Mouse (Mus musculus): ENCODE measurements at regions not wholly inside any gene's neighbourhood (a gene's known extent, or its start where the extent isn't known, plus 50 kb on each side); places are given as distances from the start of the nearest gene placed in this dataset.

DNA sequence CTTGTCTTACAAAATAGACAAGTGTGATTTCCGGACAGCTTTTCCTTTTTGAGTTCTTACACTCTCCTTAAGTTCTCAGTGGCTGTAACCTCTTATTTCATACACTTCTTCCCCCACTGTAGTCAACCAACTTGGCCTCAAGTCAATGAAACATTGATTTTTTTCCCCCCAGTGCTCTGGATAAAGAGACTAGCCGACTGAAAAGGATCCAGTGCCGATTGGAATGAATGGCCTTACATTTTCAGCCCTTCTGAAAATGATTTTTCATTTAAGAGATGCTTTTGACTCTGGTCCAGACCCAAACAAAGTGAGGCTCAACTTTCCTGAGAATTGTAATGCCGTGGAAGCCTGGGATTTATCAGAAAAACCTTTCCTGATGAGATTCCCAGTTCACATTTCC, 216.3 kb upstream of the Lrtm1 start:
- in situ Hi-C loops (cut with MboI; ENCODE audit: low pct_ligation_motif_present, low pct_unique_long_range_greater_than_20kb, low sequenced_read_pairs), result no loop called here
- H3K27ac ChIP-seq (ENCODE audit: insufficient read depth, low read depth), result no peak overlapping the region
- no peaks in the 10 kb centered on the region for H3K27me3 ChIP-seq (replicated peaks)
- no peak for DNase-seq (ENCODE audit: extremely low read depth)
- H3K4me2 ChIP-seq (ENCODE audit: insufficient read depth, low read depth, poor library complexity, severe bottlenecking), result no peak overlapping the region
- dilution Hi-C loops (cut with MboI; ENCODE audit: extremely low pct_ligation_motif_present, extremely low pct_unique_long_range_greater_than_20kb, low sequenced_read_pairs), result no loop called here
- TF ChIP-seq POLR2AphosphoS2 (IDR thresholded peaks at IDR 0.05; ENCODE audit: low read depth, low read length), result no peak
- TF ChIP-seq TBP (conservative IDR thresholded peaks at IDR 0.05; ENCODE audit: low read depth, low read length), result no peak
- TF ChIP-seq EP300 (IDR thresholded peaks at IDR 0.05; ENCODE audit: low read length), result no peak
- no peak for TF ChIP-seq MAZ (IDR thresholded peaks at IDR 0.05; ENCODE audit: low read depth, low read length)
- TF ChIP-seq RAD21 (IDR thresholded peaks at IDR 0.05; ENCODE audit: low read depth, low read length), result no peak
- TF ChIP-seq JUND (conservative IDR thresholded peaks at IDR 0.05; ENCODE audit: low read depth, low read length), result no peak
- TF ChIP-seq E2F4 (IDR thresholded peaks at IDR 0.05; ENCODE audit: insufficient replicate concordance, low read depth, low read length), result no peak
- no peak for TF ChIP-seq ZC3H11A (IDR thresholded peaks at IDR 0.05; ENCODE audit: low read depth, low read length)
- TF ChIP-seq NELFE (IDR thresholded peaks at IDR 0.05; ENCODE audit: low read depth, low read length), result no peak
- TF ChIP-seq CHD2 (IDR thresholded peaks at IDR 0.05; ENCODE audit: low read length), result no peak
- no peak for TF ChIP-seq MYC (IDR thresholded peaks at IDR 0.05; ENCODE audit: low read depth, low read length)
- no peak for TF ChIP-seq MXI1 (IDR thresholded peaks at IDR 0.05; ENCODE audit: low read depth, low read length)
- TF ChIP-seq USF1 (IDR thresholded peaks at IDR 0.05; ENCODE audit: low read depth, low read length), result no peak
- TF ChIP-seq ZKSCAN1 (IDR thresholded peaks at IDR 0.05; ENCODE audit: borderline replicate concordance, low read depth, low read length), result no peak
- TF ChIP-seq JUN (IDR thresholded peaks at IDR 0.05; ENCODE audit: insufficient read depth, low read depth, low read length), result no peak
- TF ChIP-seq ETS1 (conservative IDR thresholded peaks at IDR 0.05; ENCODE audit: low read depth, low read length), result no peak
- H3K36me3 ChIP-seq (replicated peaks in 1 of 2; ENCODE audit: control insufficient read depth in 1 of 2, insufficient read depth in 1 of 2, low read length in 1 of 2), result no peaks in the 10 kb centered on the region
- H3K9me3 ChIP-seq (replicated peaks; ENCODE audit: low read length), result peaks cover 53% of the 10 kb centered on the region
- H3K9ac ChIP-seq (ENCODE audit: insufficient read depth, low read depth), result no peak overlapping the region
- no peak overlapping the region for H3K4me3 ChIP-seq (replicated peaks in 1 of 3; ENCODE audit: low read depth in 2 of 3, low read length in 2 of 3, poor library complexity in 1 of 3)
- H3K79me2 ChIP-seq (replicated peaks; ENCODE audit: control insufficient read depth, extremely low read depth, insufficient read depth, poor library complexity, severe bottlenecking), result no peaks in the 10 kb centered on the region
- no peaks in the 10 kb centered on the region for H3K4me1 ChIP-seq (ENCODE audit: control insufficient read depth in 1 of 2, insufficient read depth in 2 of 2)

DNA sequence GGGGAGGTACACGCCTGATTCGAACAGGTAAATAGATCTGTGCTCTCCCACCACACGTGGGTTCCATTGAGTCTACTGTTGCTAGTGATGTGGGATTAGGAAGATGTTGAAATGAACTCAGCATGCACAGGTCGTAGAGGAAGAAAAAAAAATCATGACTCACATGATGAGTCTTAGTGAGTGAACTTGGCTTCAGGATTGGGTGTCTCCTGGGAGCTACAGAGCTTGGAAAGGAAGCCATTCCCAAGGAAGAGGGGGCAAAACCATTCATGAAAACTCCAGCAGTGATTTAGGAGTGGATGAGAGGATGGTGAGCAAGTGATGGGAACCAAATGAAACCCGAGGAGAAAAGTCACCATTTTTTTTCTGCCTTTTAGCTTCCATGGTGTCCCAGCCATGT, 215.9 kb upstream of the Lrtm1 start:
- Histone ChIP-seq H3K27ac (ENCODE audit: insufficient read depth, low read depth) (no peak overlapping the region), H3K4me2 (ENCODE audit: insufficient read depth, low read depth, poor library complexity, severe bottlenecking) (no peak overlapping the region), H3K36me3 (replicated peaks in 1 of 2; ENCODE audit: control insufficient read depth in 1 of 2, insufficient read depth in 1 of 2, low read length in 1 of 2) (no peaks in the 10 kb centered on the region), H3K4me3 (replicated peaks in 1 of 3; ENCODE audit: low read depth in 2 of 3, low read length in 2 of 3, poor library complexity in 1 of 3) (no peak overlapping the region), H3K27me3 (replicated peaks) (no peaks in the 10 kb centered on the region), H3K9me3 (replicated peaks; ENCODE audit: low read length) (peaks cover 54% of the 10 kb centered on the region), H3K4me1 (ENCODE audit: control insufficient read depth in 1 of 2, insufficient read depth in 2 of 2) (no peaks in the 10 kb centered on the region), H3K9ac (ENCODE audit: insufficient read depth, low read depth) (no peak overlapping the region), H3K79me2 (replicated peaks; ENCODE audit: control insufficient read depth, extremely low read depth, insufficient read depth, poor library complexity, severe bottlenecking) (no peaks in the 10 kb centered on the region)
- in situ Hi-C loops (cut with MboI; ENCODE audit: low pct_ligation_motif_present, low pct_unique_long_range_greater_than_20kb, low sequenced_read_pairs), result no loop called here
- no peak for TF ChIP-seq MEF2A (IDR thresholded peaks at IDR 0.05; ENCODE audit: borderline replicate concordance, low read depth, low read length)
- no peak for TF ChIP-seq RAD21 (IDR thresholded peaks at IDR 0.05; ENCODE audit: low read depth, low read length)
- no peak for TF ChIP-seq CHD1 (IDR thresholded peaks at IDR 0.05; ENCODE audit: low read depth, low read length)
- TF ChIP-seq ZMIZ1 (IDR thresholded peaks at IDR 0.05; ENCODE audit: low read depth, low read length), result no peak
- TF ChIP-seq ZKSCAN1 (IDR thresholded peaks at IDR 0.05; ENCODE audit: borderline replicate concordance, low read depth, low read length), result no peak
- TF ChIP-seq ETS1 (conservative IDR thresholded peaks at IDR 0.05; ENCODE audit: low read depth, low read length), result no peak
- TF ChIP-seq NELFE (IDR thresholded peaks at IDR 0.05; ENCODE audit: low read depth, low read length), result no peak
- no peak for TF ChIP-seq BHLHE40 (IDR thresholded peaks at IDR 0.05; ENCODE audit: low read depth, low read length)
- no peak for TF ChIP-seq ELF1 (IDR thresholded peaks at IDR 0.05; ENCODE audit: low read depth, low read length)
- TF ChIP-seq IRF4 (IDR thresholded peaks at IDR 0.05; ENCODE audit: low read depth, low read length), result no peak
- no peak for TF ChIP-seq CHD2 (IDR thresholded peaks at IDR 0.05; ENCODE audit: low read length)
- TF ChIP-seq MAFK (IDR thresholded peaks at IDR 0.05; ENCODE audit: insufficient replicate concordance, low read length), result no peak
- no peak for DNase-seq (ENCODE audit: extremely low read depth)
- dilution Hi-C loops (cut with MboI; ENCODE audit: extremely low pct_ligation_motif_present, extremely low pct_unique_long_range_greater_than_20kb, low sequenced_read_pairs), result no loop called here

Data from CH12.LX (cell line).